Mouse (Mus musculus): ENCODE results near the gene E2f2. TPM values are rescaled to one million over a fixed set of nuclear protein-coding genes. Genes with fewer than 3 reads are reported as not detected.

The E2f2 gene
- total and polyA plus RNA-seq, 2 experiments from 2014 or later: 2.4 to 6.4 TPM

DNA sequence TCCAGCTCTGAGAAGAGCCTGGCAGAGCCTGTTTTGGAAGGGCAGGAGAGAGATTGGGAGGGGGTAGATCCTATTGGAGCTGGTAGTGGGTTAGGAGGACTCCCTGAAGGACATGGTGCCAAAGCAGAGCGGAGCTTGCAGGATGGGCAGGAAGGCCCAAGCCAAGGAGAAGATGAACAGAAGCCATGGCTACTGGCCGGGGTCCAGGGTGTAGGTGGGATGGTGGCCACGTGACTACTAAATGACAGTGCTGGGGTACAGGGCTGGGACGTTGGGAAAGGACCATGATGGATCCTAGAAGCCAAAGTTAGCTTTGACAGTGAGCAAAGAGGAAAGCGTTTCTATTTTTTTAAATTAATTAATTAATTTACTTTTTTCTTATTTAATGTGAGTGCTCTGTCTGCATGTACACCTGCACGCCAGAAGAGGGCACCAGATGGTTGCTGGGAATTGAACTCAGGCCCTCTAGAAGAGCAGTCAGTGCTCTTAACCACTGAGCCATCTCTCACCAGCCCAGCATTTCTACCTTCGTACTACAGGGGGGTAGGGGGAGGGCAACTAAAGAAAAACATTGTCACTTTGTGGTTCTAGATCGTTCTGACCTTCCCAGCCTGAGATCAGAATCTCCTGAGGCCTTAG is 70.0 kb downstream of the E2f2 start:
- no peak for ATAC-seq (ENCODE audit: insufficient read depth, low read depth)
- H3K27me3 ChIP-seq (ENCODE audit: control insufficient read depth, insufficient read depth, low read length): peaks cover 19% of the 10 kb centered on the region
- TF ChIP-seq CTCF (IDR thresholded peaks at IDR 0.05; ENCODE audit: low read depth): peak; percentile 64
- no peak for TF ChIP-seq EP300 (IDR thresholded peaks at IDR 0.05; ENCODE audit: low read depth)
- WGBS: 45% methylated on average over 8 of the region's 8 CpGs
- H3K9ac ChIP-seq (replicated peaks; ENCODE audit: low read depth, low read length): no peak overlapping the region
- no peak for DNase-seq (ENCODE audit: low spot score)
- no peak overlapping the region for H3K4me3 ChIP-seq (ENCODE audit: low read depth, low read length)
- H3K9me3 ChIP-seq (replicated peaks; ENCODE audit: control insufficient read depth, low read length): no peaks in the 10 kb centered on the region
- H3K36me3 ChIP-seq (replicated peaks; ENCODE audit: control insufficient read depth, insufficient read depth, low read length): no peaks in the 10 kb centered on the region
- no peak overlapping the region for H3K4me2 ChIP-seq (ENCODE audit: low read depth, low read length)
- H3K27ac ChIP-seq (ENCODE audit: low read depth): no peak overlapping the region
- H3K4me1 ChIP-seq (ENCODE audit: control insufficient read depth, insufficient read depth): no peaks in the 10 kb centered on the region; the same call in 1 of the 2 replicates

DNA sequence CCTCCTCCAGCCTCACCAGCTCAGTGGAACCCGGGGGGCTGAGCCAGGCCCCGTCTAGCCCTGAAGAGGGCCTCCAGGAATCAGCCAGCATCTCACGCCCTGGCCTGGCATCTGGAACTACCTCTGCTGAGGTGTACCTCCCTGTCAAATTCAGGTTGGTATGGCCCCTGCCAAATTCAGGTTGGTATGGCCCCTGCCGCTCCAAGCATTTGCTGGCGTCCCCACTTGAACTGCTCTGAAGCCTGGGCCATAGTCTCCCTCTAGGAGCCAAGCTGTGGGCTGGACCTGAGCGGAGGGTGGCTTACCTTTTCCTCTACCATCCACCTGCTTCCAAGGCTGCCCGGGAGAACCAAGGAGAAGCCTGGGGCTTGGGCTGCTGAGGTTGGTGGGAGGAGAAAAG is 70.5 kb downstream of the E2f2 start:
- no peak for TF ChIP-seq EP300 (IDR thresholded peaks at IDR 0.05; ENCODE audit: low read depth)
- TF ChIP-seq CTCF (IDR thresholded peaks at IDR 0.05; ENCODE audit: low read depth): no peak
- peaks cover 19% of the 10 kb centered on the region for H3K27me3 ChIP-seq (ENCODE audit: control insufficient read depth, insufficient read depth, low read length)
- no peak overlapping the region for H3K27ac ChIP-seq (ENCODE audit: low read depth)
- DNase-seq (ENCODE audit: low spot score) (no peak), ATAC-seq (ENCODE audit: insufficient read depth, low read depth) (no peak)
- H3K4me3 ChIP-seq (ENCODE audit: low read depth, low read length): no peak overlapping the region
- no peaks in the 10 kb centered on the region for H3K36me3 ChIP-seq (replicated peaks; ENCODE audit: control insufficient read depth, insufficient read depth, low read length)
- H3K9me3 ChIP-seq (replicated peaks; ENCODE audit: control insufficient read depth, low read length): no peaks in the 10 kb centered on the region
- WGBS: 84% methylated on average over 7 of the region's 7 CpGs
- H3K9ac ChIP-seq (replicated peaks; ENCODE audit: low read depth, low read length): no peak overlapping the region
- H3K4me2 ChIP-seq (ENCODE audit: low read depth, low read length): no peak overlapping the region
- no peaks in the 10 kb centered on the region; the same call in 1 of the 2 replicates for H3K4me1 ChIP-seq (ENCODE audit: control insufficient read depth, insufficient read depth)

DNA sequence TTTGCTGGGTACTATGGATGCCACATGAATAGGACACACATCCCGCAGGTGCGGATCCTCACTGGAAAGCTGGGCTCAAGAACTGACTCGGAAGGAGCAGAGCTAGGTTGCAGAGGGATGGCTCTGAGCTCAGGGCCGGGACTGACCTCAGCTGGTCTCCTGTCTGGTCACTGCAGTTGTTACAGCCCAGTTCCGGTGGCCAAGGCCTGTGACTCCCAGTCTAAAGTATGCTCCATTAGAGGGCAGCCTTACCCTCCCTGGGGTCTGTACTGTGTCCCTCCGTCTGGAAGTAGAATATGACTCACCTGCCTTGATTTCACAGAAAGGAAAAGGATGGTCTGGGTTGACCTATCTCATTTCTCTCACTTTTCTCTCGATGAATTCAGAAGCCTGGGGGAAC is 72.0 kb downstream of the E2f2 start:
- Histone ChIP-seq H3K36me3 (replicated peaks; ENCODE audit: control insufficient read depth, insufficient read depth, low read length) (no peaks in the 10 kb centered on the region), H3K4me1 (ENCODE audit: control insufficient read depth, insufficient read depth) (peaks cover 5% of the 10 kb centered on the region; the same call in 1 of the 2 replicates), H3K4me2 (ENCODE audit: low read depth, low read length) (no peak overlapping the region), H3K9ac (replicated peaks; ENCODE audit: low read depth, low read length) (no peak overlapping the region), H3K27me3 (ENCODE audit: control insufficient read depth, insufficient read depth, low read length) (peaks cover 12% of the 10 kb centered on the region; the same call in 1 of the 2 replicates), H3K4me3 (ENCODE audit: low read depth, low read length) (no peak overlapping the region), H3K9me3 (replicated peaks; ENCODE audit: control insufficient read depth, low read length) (no peaks in the 10 kb centered on the region), H3K27ac (ENCODE audit: low read depth) (no peak overlapping the region)
- WGBS: 66% methylated on average over 7 of the region's 7 CpGs
- no peak for ATAC-seq (ENCODE audit: insufficient read depth, low read depth)
- TF ChIP-seq CTCF (IDR thresholded peaks at IDR 0.05; ENCODE audit: low read depth) (no peak), EP300 (IDR thresholded peaks at IDR 0.05; ENCODE audit: low read depth) (no peak)
- no peak for DNase-seq (ENCODE audit: low spot score)

Other genes with a start within 250 kb of the E2f2 start
- gene Hmgcl, start 225.9 kb upstream of the E2f2 start, total RNA-seq (2014; rRNA removed; ENCODE audit: low replicate concordance): 44.3 and 48.8 TPM in 2 replicates
- gene Hmgcl, start 225.9 kb upstream of the E2f2 start, polyA plus RNA-seq (2015; fragmentation: Nextera tagmentation; extraction: Ambion mirVana): 97.5 and 101 TPM in 2 replicates
- 6.7 and 18.2 TPM in 2 replicates for gene Gale, start 208.7 kb upstream of the E2f2 start, total RNA-seq (2014; rRNA removed; ENCODE audit: low replicate concordance)
- gene Gale, start 208.7 kb upstream of the E2f2 start, polyA plus RNA-seq (2015; fragmentation: Nextera tagmentation; extraction: Ambion mirVana): 10.4 and 11.8 TPM in 2 replicates
- 53.0 and 58.4 TPM in 2 replicates for gene Lypla2, start 199.8 kb upstream of the E2f2 start, total RNA-seq (2014; rRNA removed; ENCODE audit: low replicate concordance)
- 63.3 and 66.8 TPM in 2 replicates for gene Lypla2, start 199.8 kb upstream of the E2f2 start, polyA plus RNA-seq (2015; fragmentation: Nextera tagmentation; extraction: Ambion mirVana)
- gene Pithd1, start 185.1 kb upstream of the E2f2 start, total RNA-seq (2014; rRNA removed; ENCODE audit: low replicate concordance): 24.4 and 35.7 TPM in 2 replicates
- gene Pithd1, start 185.1 kb upstream of the E2f2 start, polyA plus RNA-seq (2015; fragmentation: Nextera tagmentation; extraction: Ambion mirVana): 29.5 and 30.7 TPM in 2 replicates
- 24.8 and 28.2 TPM in 2 replicates for gene Eloa, start 150.6 kb upstream of the E2f2 start, total RNA-seq (2014; rRNA removed; ENCODE audit: low replicate concordance)
- 20.5 and 21.0 TPM in 2 replicates for gene Eloa, start 150.6 kb upstream of the E2f2 start, polyA plus RNA-seq (2015; fragmentation: Nextera tagmentation; extraction: Ambion mirVana)
- 881 and 949 TPM in 2 replicates for gene Rpl11, start 119.0 kb upstream of the E2f2 start, total RNA-seq (2014; rRNA removed; ENCODE audit: low replicate concordance)
- 229 and 242 TPM in 2 replicates for gene Rpl11, start 119.0 kb upstream of the E2f2 start, polyA plus RNA-seq (2015; fragmentation: Nextera tagmentation; extraction: Ambion mirVana)
- gene Id3, start 28.9 kb upstream of the E2f2 start, total RNA-seq (2014; rRNA removed; ENCODE audit: low replicate concordance): 238 and 259 TPM in 2 replicates
- 169 and 188 TPM in 2 replicates for gene Id3, start 28.9 kb upstream of the E2f2 start, polyA plus RNA-seq (2015; fragmentation: Nextera tagmentation; extraction: Ambion mirVana)
- 2.9 and 3.2 TPM in 2 replicates for gene Asap3, start 34.0 kb downstream of the E2f2 start, total RNA-seq (2014; rRNA removed; ENCODE audit: low replicate concordance)
- gene Asap3, start 34.0 kb downstream of the E2f2 start, polyA plus RNA-seq (2015; fragmentation: Nextera tagmentation; extraction: Ambion mirVana): 1.7 and 2.0 TPM in 2 replicates
- 28.6 and 36.6 TPM in 2 replicates for gene Tcea3, start 75.3 kb downstream of the E2f2 start, total RNA-seq (2014; rRNA removed; ENCODE audit: low replicate concordance)
- 103 and 105 TPM in 2 replicates for gene Tcea3, start 75.3 kb downstream of the E2f2 start, polyA plus RNA-seq (2015; fragmentation: Nextera tagmentation; extraction: Ambion mirVana)
- 19.1 and 21.3 TPM in 2 replicates for gene Zfp46, start 112.3 kb downstream of the E2f2 start, total RNA-seq (2014; rRNA removed; ENCODE audit: low replicate concordance)
- 15.3 and 19.5 TPM in 2 replicates for gene Zfp46, start 112.3 kb downstream of the E2f2 start, polyA plus RNA-seq (2015; fragmentation: Nextera tagmentation; extraction: Ambion mirVana)
- 25.1 and 39.7 TPM in 2 replicates for gene Hnrnpr, start 138.5 kb downstream of the E2f2 start, total RNA-seq (2014; rRNA removed; ENCODE audit: low replicate concordance)
- 57.9 and 70.0 TPM in 2 replicates for gene Hnrnpr, start 138.5 kb downstream of the E2f2 start, polyA plus RNA-seq (2015; fragmentation: Nextera tagmentation; extraction: Ambion mirVana)